In the genomic region with DNA sequence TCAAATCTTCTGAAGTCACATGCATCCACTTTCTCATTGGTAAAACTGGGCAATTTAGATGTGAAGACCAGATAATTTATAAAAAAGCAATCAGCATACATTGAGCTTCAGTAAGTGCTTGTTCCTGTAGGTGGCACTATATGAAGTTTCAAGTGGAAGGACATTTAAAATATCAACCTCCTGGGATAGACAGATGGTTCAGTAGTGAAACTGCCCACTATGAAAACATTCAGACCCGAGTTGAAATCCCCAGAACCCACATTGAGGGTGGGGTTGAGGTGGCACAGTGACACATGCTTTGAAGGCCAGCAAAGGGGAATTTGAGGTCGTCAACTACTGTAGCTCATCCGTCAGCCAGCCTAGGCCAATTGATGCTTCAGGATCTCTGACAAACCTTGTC, we compare ENCODE assay signal across 20 mouse cellular contexts.
A peak's percentile ranks its signal among the peaks of the same experiment; 100 is the strongest.
DNase-seq lines count a peak whose midpoint lies in the region; ATAC-seq and TF ChIP-seq lines count a peak whose summit lies in the region.
"Had no signal": no experiment of that assay in that cellular context is flagged by ENCODE, and none has a peak within 500 bp of the region (broad histone marks: within the 10 kb centered on the region; RNA-seq: fewer than 3 reads in every experiment).

No protein-coding gene starts in this region.

- no peaks in the 10 kb centered on the region for H3K36me3 ChIP-seq in forebrain, embryonic 14.5 days (ENCODE audit: control insufficient read depth, insufficient read depth, low read length)
- no peaks in the 10 kb centered on the region for H3K36me3 ChIP-seq in forebrain, embryonic 10.5 days (replicated peaks)
- no peaks in the 10 kb centered on the region for H3K36me3 ChIP-seq in kidney, adult 2 months (ENCODE audit: control insufficient read depth, insufficient read depth, low read length)
- H3K36me3 ChIP-seq in midbrain, embryonic 13.5 days, result no peaks in the 10 kb centered on the region
- no peaks in the 10 kb centered on the region for H3K36me3 ChIP-seq in midbrain, embryonic 14.5 days (ENCODE audit: control insufficient read depth, insufficient read depth, low read length)
- H3K36me3 ChIP-seq in splenic B cell, adult 2 months (ENCODE audit: control insufficient read depth, insufficient read depth, low read length, poor library complexity, severe bottlenecking), result no peaks in the 10 kb centered on the region
- H3K36me3 ChIP-seq: embryonic facial prominence, embryonic 10.5 days; heart, embryonic 15.5 days; limb, embryonic 10.5 days; liver, embryonic 13.5 days; midbrain, embryonic 12.5 days had no signal

- ATAC-seq in forebrain, embryonic 14.5 days, result no peak
- ATAC-seq in midbrain, embryonic 13.5 days, result 0 out of 2 replicates have a peak, but pooled peaks have one; percentile 14
- ATAC-seq in midbrain, embryonic 14.5 days (ENCODE audit: low FRiP score, low TSS enrichment), result no peak
- ATAC-seq: hindbrain, embryonic 16.5 days had no signal

- no peak overlapping the region for H3K9ac ChIP-seq in forebrain, embryonic 14.5 days (ENCODE audit: low read length)
- H3K9ac ChIP-seq in midbrain, embryonic 13.5 days (replicated peaks), result no peak overlapping the region
- no peak overlapping the region for H3K9ac ChIP-seq in midbrain, embryonic 14.5 days (replicated peaks; ENCODE audit: low read length)
- H3K9ac ChIP-seq: heart, embryonic 15.5 days; liver, embryonic 13.5 days; midbrain, embryonic 12.5 days had no signal

- 67% methylated on average over 3 of the region's 3 CpGs for WGBS in forebrain, embryonic 14.5 days
- 76% methylated on average over 3 of the region's 3 CpGs for WGBS in forebrain, embryonic 10.5 days
- WGBS in kidney, adult 2 months, result 66% methylated on average over 3 of the region's 3 CpGs
- 72% methylated on average over 3 of the region's 3 CpGs for WGBS in midbrain, embryonic 13.5 days
- WGBS in midbrain, embryonic 14.5 days, result 71% methylated on average over 3 of the region's 3 CpGs

- no peak overlapping the region for H3K4me3 ChIP-seq in forebrain, embryonic 14.5 days (ENCODE audit: low read depth, low read length)
- H3K4me3 ChIP-seq in forebrain, embryonic 10.5 days, result no peak overlapping the region
- H3K4me3 ChIP-seq in kidney, adult 2 months (ENCODE audit: insufficient read depth, low read depth, low read length), result no peak overlapping the region
- H3K4me3 ChIP-seq in midbrain, embryonic 13.5 days (replicated peaks), result no peak overlapping the region
- no peak overlapping the region for H3K4me3 ChIP-seq in midbrain, embryonic 14.5 days (replicated peaks; ENCODE audit: low read depth, low read length)
- H3K4me3 ChIP-seq: embryonic facial prominence, embryonic 10.5 days; heart, embryonic 15.5 days; limb, embryonic 10.5 days; liver, embryonic 13.5 days; midbrain, embryonic 12.5 days had no signal

- TF ChIP-seq POLR2A in kidney, adult 2 months (IDR thresholded peaks at IDR 0.05; ENCODE audit: low read depth, low read length), result no peak

- TF ChIP-seq CTCF in kidney, adult 2 months (conservative IDR thresholded peaks at IDR 0.05; ENCODE audit: insufficient read depth, insufficient read length, low read depth, low read length), result no peak

- H3K27me3 ChIP-seq in forebrain, embryonic 14.5 days (replicated peaks; ENCODE audit: control insufficient read depth, insufficient read depth, low read length), result no peaks in the 10 kb centered on the region
- no peaks in the 10 kb centered on the region for H3K27me3 ChIP-seq in forebrain, embryonic 10.5 days (ENCODE audit: poor library complexity, severe bottlenecking)
- H3K27me3 ChIP-seq in kidney, adult 2 months (replicated peaks; ENCODE audit: control insufficient read depth, insufficient read depth, low read length), result no peaks in the 10 kb centered on the region
- no peaks in the 10 kb centered on the region for H3K27me3 ChIP-seq in midbrain, embryonic 13.5 days
- no peaks in the 10 kb centered on the region for H3K27me3 ChIP-seq in midbrain, embryonic 14.5 days (ENCODE audit: control insufficient read depth, insufficient read depth, low read length)
- H3K27me3 ChIP-seq in splenic B cell, adult 2 months (ENCODE audit: control insufficient read depth, insufficient read depth, low read length, poor library complexity, severe bottlenecking), result no peaks in the 10 kb centered on the region
- H3K27me3 ChIP-seq: heart, embryonic 15.5 days; liver, embryonic 13.5 days; midbrain, embryonic 12.5 days had no signal

- no peak overlapping the region for H3K27ac ChIP-seq in forebrain, embryonic 14.5 days (ENCODE audit: low read depth, low read length)
- no peak overlapping the region for H3K27ac ChIP-seq in forebrain, embryonic 10.5 days
- H3K27ac ChIP-seq in kidney, adult 2 months (ENCODE audit: insufficient read depth, low read depth, low read length), result peak overlapping the region; percentile 25; the same call in 1 of the 2 replicates
- no peak overlapping the region for H3K27ac ChIP-seq in midbrain, embryonic 13.5 days
- no peak overlapping the region for H3K27ac ChIP-seq in midbrain, embryonic 14.5 days (replicated peaks; ENCODE audit: low read depth, low read length)
- H3K27ac ChIP-seq: embryonic facial prominence, embryonic 10.5 days; heart, embryonic 15.5 days; limb, embryonic 10.5 days; liver, embryonic 13.5 days; midbrain, embryonic 12.5 days had no signal

- H3K9me3 ChIP-seq in forebrain, embryonic 14.5 days (replicated peaks; ENCODE audit: control insufficient read depth, low read length), result no peaks in the 10 kb centered on the region
- H3K9me3 ChIP-seq in forebrain, embryonic 10.5 days, result no peaks in the 10 kb centered on the region
- no peaks in the 10 kb centered on the region for H3K9me3 ChIP-seq in midbrain, embryonic 13.5 days
- H3K9me3 ChIP-seq in midbrain, embryonic 14.5 days (ENCODE audit: control insufficient read depth, low read length), result no peaks in the 10 kb centered on the region
- H3K9me3 ChIP-seq: embryonic facial prominence, embryonic 10.5 days; heart, embryonic 15.5 days; limb, embryonic 10.5 days; liver, embryonic 13.5 days; midbrain, embryonic 12.5 days had no signal

- no peaks in the 10 kb centered on the region for H3K4me1 ChIP-seq in forebrain, embryonic 14.5 days (ENCODE audit: control insufficient read depth, insufficient read depth, low read length)
- H3K4me1 ChIP-seq in forebrain, embryonic 10.5 days, result peaks cover 21% of the 10 kb centered on the region
- H3K4me1 ChIP-seq in kidney, adult 2 months (ENCODE audit: control insufficient read depth, insufficient read depth, low read length), result peaks cover 4% of the 10 kb centered on the region
- H3K4me1 ChIP-seq in midbrain, embryonic 13.5 days (replicated peaks), result peaks cover 6% of the 10 kb centered on the region
- H3K4me1 ChIP-seq in midbrain, embryonic 14.5 days (ENCODE audit: control insufficient read depth, insufficient read depth, low read length), result no peaks in the 10 kb centered on the region
- H3K4me1 ChIP-seq: heart, embryonic 15.5 days; liver, embryonic 13.5 days had no signal

- DNase-seq in forebrain, embryonic 14.5 days (ENCODE audit: low spot score), result peak; percentile 22
- DNase-seq in forebrain, embryonic 10.5 days (ENCODE audit: extremely low spot score, low spot score), result no peak
- DNase-seq in kidney, adult 2 months, result no peak
- no peak for DNase-seq in kidney, adult 8-10 months
- no peak for DNase-seq in midbrain, embryonic 14.5 days
- peak; percentile 17 for DNase-seq in splenic B cell, adult 2 months (ENCODE audit: low read depth, low spot score)
- no peak for DNase-seq in thymus, postnatal 0 days (ENCODE audit: low spot score)
- DNase-seq: cerebellum, postnatal 14 days; heart, adult 11 months; kidney, postnatal 4 days; layer of hippocampus, postnatal 36 days; liver, embryonic 13.5 days; lung, postnatal 36 days; right cerebral cortex, postnatal 25 days had no signal

- H3K4me2 ChIP-seq in forebrain, embryonic 14.5 days (ENCODE audit: low read length), result no peak overlapping the region
- no peak overlapping the region for H3K4me2 ChIP-seq in midbrain, embryonic 13.5 days (replicated peaks)
- H3K4me2 ChIP-seq in midbrain, embryonic 14.5 days (ENCODE audit: low read length), result no peak overlapping the region
- H3K4me2 ChIP-seq: heart, embryonic 15.5 days; liver, embryonic 13.5 days; midbrain, embryonic 12.5 days had no signal

Comparison
In these comparisons a context has a peak if more than half of its experiments do, and no peak if none do; other contexts are left out.
1. DNase-seq: peak in forebrain, embryonic 14.5 days (single experiment) and splenic B cell, adult 2 months (single experiment); none in forebrain, embryonic 10.5 days (single experiment), kidney, adult 2 months (single experiment), kidney, adult 8-10 months (0 of 2), midbrain, embryonic 14.5 days (single experiment) and thymus, postnatal 0 days (single experiment).